Mouse (Mus musculus): ENCODE results near the gene Ccs.

DNA sequence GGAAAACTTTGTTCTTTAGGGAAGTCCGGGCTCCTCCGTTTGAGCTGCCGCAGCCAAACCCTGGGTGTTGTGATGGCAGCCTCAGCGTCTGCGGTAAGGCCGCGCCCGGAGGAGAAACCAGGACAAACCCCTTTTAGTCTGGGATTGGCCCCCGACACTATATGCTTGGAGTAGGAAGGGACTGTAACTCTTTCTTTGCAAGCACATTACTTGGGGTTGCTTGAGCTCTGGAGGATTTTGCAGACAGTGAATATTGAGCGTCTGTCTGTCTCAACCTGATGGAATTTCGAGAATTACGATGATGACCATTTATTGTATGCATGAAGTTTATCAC lies 27.3 kb downstream of the Ccs start:
- TF ChIP-seq CTCF (IDR thresholded peaks at IDR 0.05) = no peak
- no peak for TF ChIP-seq POLR2A (IDR thresholded peaks at IDR 0.05; ENCODE audit: insufficient read depth, low read depth, low read length)
- no peak for TF ChIP-seq EP300 (IDR thresholded peaks at IDR 0.05; ENCODE audit: insufficient read depth, low read depth, low read length)
